Mouse (Mus musculus): Measurements from ENCODE around the gene Hk1. TPM values are rescaled to one million over a fixed set of nuclear protein-coding genes. Genes with fewer than 3 reads are reported as not detected.

The Hk1 gene
- polyA plus RNA-seq, 1 experiment from 2014 or later = 28.2 TPM

DNA sequence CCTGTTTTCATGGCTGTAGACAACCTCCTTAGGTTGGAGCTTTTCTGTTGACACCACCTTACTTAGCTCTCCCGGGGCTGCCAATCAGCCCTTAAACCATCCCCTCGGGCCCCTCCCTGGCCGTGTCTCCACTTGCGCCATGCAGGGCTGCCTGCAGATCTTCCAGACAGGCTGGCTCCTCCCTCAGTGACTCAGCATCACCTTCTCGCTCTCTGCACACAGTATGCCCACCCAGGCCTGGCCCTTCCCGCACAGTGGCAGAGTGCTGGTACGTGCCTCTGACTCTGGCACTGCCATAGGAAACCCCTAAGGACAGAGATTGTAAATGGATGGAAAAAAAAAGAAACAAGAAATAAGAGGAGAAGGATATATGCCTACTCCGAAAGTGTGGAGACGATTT, 96.9 kb downstream of the Hk1 start:
- no peak overlapping the region for H3K27ac ChIP-seq (ENCODE audit: low read depth, low read length)
- H3K4me1 ChIP-seq (replicated peaks; ENCODE audit: control insufficient read depth, insufficient read depth, low read length) = no peaks in the 10 kb centered on the region
- ATAC-seq (replicated peaks; ENCODE audit: low FRiP score) (no peak), DNase-seq (ENCODE audit: low spot score) (no peak)
- no peak overlapping the region for H3K9ac ChIP-seq (ENCODE audit: low read length)
- H3K4me2 ChIP-seq (ENCODE audit: low read depth, low read length, severe bottlenecking) = no peak overlapping the region
- H3K36me3 ChIP-seq (ENCODE audit: control insufficient read depth, insufficient read depth, low read length) = no peaks in the 10 kb centered on the region; the same call in 1 of the 2 replicates
- no peak overlapping the region for H3K4me3 ChIP-seq (ENCODE audit: low read depth, low read length)
- no peaks in the 10 kb centered on the region for H3K27me3 ChIP-seq (ENCODE audit: control insufficient read depth, insufficient read depth, low read length)
- H3K9me3 ChIP-seq (ENCODE audit: control insufficient read depth, low read length) = no peaks in the 10 kb centered on the region
- WGBS = 52% methylated on average over 9 of the region's 9 CpGs

DNA sequence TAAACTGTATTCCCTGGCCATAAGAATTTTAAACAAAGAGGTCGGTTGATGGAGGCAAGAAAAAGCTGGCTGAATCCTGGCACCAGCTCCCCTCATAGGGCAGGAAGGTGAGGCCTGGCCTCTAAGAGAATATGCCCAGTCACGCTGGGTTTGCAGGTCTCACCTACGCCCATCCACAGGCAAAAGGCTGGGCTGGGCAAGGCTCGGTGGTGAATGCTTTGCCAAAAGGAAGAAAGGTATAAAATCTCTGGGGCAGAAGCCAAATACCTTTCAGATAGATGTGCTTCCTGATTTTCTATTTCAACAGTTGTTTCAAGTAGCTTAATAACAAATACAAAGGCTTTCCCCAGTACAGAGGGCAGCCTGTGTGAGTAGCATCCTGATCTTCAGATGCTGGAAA, 100.0 kb downstream of the Hk1 start:
- Histone ChIP-seq H3K9ac (ENCODE audit: low read length) (no peak overlapping the region), H3K4me3 (ENCODE audit: low read depth, low read length) (no peak overlapping the region), H3K4me2 (ENCODE audit: low read depth, low read length, severe bottlenecking) (no peak overlapping the region), H3K27ac (ENCODE audit: low read depth, low read length) (no peak overlapping the region), H3K9me3 (ENCODE audit: control insufficient read depth, low read length) (no peaks in the 10 kb centered on the region), H3K4me1 (replicated peaks; ENCODE audit: control insufficient read depth, insufficient read depth, low read length) (no peaks in the 10 kb centered on the region), H3K36me3 (ENCODE audit: control insufficient read depth, insufficient read depth, low read length) (no peaks in the 10 kb centered on the region; the same call in 1 of the 2 replicates), H3K27me3 (ENCODE audit: control insufficient read depth, insufficient read depth, low read length) (no peaks in the 10 kb centered on the region)
- DNase-seq (ENCODE audit: low spot score) (no peak), ATAC-seq (replicated peaks; ENCODE audit: low FRiP score) (no peak)
- WGBS = 86% methylated on average over 4 of the region's 4 CpGs

DNA sequence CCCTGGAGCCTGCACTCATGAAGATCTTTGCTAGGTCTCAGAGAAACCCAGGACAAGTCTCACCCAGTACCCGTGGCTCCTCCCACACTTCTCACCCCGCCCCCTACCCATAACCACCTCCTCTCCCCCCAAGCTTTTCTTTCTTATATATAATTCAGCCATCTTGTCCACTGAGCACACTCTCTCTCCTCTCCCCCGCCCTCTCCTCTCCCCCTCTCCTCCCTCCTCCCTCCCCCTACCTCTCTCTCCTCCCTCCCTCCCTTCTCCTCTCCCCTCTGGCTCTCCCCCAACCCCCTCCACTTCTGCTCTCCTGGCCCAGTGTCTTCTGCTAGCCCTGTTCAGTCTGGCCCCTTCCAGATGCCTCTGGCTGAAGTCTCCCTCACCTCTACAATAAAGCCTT, 100.6 kb downstream of the Hk1 start:
- 60% methylated on average over 3 of the region's 3 CpGs for WGBS
- Histone ChIP-seq H3K27ac (ENCODE audit: low read depth, low read length) (no peak overlapping the region), H3K4me3 (ENCODE audit: low read depth, low read length) (no peak overlapping the region), H3K4me2 (ENCODE audit: low read depth, low read length, severe bottlenecking) (no peak overlapping the region), H3K27me3 (ENCODE audit: control insufficient read depth, insufficient read depth, low read length) (no peaks in the 10 kb centered on the region), H3K4me1 (replicated peaks; ENCODE audit: control insufficient read depth, insufficient read depth, low read length) (no peaks in the 10 kb centered on the region), H3K9ac (ENCODE audit: low read length) (no peak overlapping the region), H3K9me3 (ENCODE audit: control insufficient read depth, low read length) (no peaks in the 10 kb centered on the region), H3K36me3 (ENCODE audit: control insufficient read depth, insufficient read depth, low read length) (no peaks in the 10 kb centered on the region; the same call in 1 of the 2 replicates)
- ATAC-seq (replicated peaks; ENCODE audit: low FRiP score) (no peak), DNase-seq (ENCODE audit: low spot score) (no peak)

DNA sequence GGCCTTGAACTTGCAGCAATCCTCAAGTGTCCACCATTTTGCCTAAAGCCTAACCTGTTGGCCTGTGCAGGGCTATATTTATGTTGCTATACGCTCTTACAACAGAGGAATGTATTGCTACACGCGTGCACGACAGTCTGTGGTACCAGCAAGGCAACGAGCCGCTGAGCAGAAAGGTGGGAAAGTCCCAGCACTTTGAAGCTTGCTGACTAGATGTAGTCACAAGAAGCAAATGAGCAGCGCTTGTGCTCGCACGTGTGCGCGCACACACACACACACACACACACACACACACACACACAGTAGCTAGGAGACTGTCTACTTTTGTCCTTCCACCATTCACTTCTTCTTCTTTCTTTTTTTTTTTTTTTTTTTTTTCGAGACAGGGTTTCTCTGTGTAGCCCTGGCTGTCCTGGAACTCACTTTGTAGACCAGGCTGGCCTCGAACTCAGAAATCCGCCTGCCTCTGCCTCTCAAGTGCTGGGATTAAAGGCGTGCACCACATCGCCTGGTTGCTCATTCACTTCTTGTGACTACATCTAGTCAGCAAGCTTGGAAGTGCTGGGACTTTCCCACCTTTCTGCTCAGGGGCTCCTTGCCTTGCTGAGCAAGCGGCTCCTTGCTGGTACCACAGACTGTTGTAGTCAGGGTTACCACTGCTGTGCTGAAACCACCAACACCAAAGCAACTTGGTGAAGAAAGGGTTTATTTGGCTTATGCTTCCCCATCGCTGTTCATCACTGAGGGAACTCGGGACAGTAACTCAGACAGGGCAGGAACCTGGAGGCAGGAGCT, 102.0 kb downstream of the Hk1 start:
- 92% methylated on average over 18 of the region's 19 CpGs for WGBS
- DNase-seq (ENCODE audit: low spot score) = no peak
- H3K4me3 ChIP-seq (ENCODE audit: low read depth, low read length) = no peak overlapping the region
- H3K4me2 ChIP-seq (ENCODE audit: low read depth, low read length, severe bottlenecking) = no peak overlapping the region
- no peaks in the 10 kb centered on the region for H3K9me3 ChIP-seq (ENCODE audit: control insufficient read depth, low read length)
- no peak for ATAC-seq (replicated peaks; ENCODE audit: low FRiP score)
- no peaks in the 10 kb centered on the region; the same call in 1 of the 2 replicates for H3K36me3 ChIP-seq (ENCODE audit: control insufficient read depth, insufficient read depth, low read length)
- H3K27ac ChIP-seq (ENCODE audit: low read depth, low read length) = no peak overlapping the region
- H3K27me3 ChIP-seq (ENCODE audit: control insufficient read depth, insufficient read depth, low read length) = no peaks in the 10 kb centered on the region
- no peak overlapping the region for H3K9ac ChIP-seq (ENCODE audit: low read length)
- H3K4me1 ChIP-seq (replicated peaks; ENCODE audit: control insufficient read depth, insufficient read depth, low read length) = no peaks in the 10 kb centered on the region

DNA sequence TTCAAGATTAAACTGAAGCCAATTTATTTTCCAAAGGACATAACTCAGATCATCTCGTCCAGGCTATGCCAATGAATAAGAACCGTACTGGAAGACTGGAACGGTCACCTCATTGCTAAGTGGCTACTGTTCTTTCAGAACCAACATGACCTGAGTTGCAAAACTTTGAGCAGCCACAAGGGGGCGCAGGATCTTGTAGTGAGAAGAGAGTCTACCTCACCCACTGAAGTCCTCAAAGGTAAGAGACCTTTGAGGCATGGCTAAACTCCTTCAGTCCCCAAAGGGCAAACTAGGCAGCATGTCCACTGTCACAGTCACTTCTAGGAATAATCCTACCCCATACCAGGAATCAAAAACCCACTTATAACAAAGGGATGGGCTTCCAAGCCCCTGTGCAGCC, 104.5 kb downstream of the Hk1 start:
- whole genome bisulfite sequencing = 38% methylated on average over 4 of the region's 4 CpGs
- Histone ChIP-seq H3K9ac (ENCODE audit: low read length) (no peak overlapping the region), H3K27me3 (ENCODE audit: control insufficient read depth, insufficient read depth, low read length) (no peaks in the 10 kb centered on the region), H3K9me3 (ENCODE audit: control insufficient read depth, low read length) (no peaks in the 10 kb centered on the region), H3K4me2 (ENCODE audit: low read depth, low read length, severe bottlenecking) (no peak overlapping the region), H3K36me3 (ENCODE audit: control insufficient read depth, insufficient read depth, low read length) (no peaks in the 10 kb centered on the region), H3K27ac (ENCODE audit: low read depth, low read length) (no peak overlapping the region), H3K4me1 (replicated peaks; ENCODE audit: control insufficient read depth, insufficient read depth, low read length) (no peaks in the 10 kb centered on the region), H3K4me3 (ENCODE audit: low read depth, low read length) (no peak overlapping the region)
- no peak for ATAC-seq (replicated peaks; ENCODE audit: low FRiP score)
- DNase-seq (ENCODE audit: low spot score) = peak; percentile 87

DNA sequence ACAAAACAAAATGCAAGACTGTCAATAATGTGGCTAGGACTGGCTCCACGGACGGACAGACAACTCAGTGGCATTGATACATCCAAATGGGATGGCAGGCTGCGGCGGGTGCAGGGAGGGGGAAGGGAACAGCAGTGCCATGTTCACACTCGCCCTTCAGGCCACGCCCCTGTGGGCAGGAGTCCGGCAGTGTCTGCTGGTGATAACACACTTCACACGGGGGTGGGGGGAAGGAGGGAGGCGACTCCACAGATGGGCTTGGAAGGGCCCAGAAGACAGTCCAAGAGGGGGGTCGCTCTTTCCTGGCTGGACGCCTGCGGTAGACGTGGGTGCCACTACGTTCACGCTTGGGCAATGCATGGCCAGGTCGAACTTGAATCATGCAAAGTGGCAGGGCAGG, 110.4 kb downstream of the Hk1 start:
- 88% methylated on average over 16 of the region's 16 CpGs for WGBS
- H3K4me1 ChIP-seq (replicated peaks; ENCODE audit: control insufficient read depth, insufficient read depth, low read length) = no peaks in the 10 kb centered on the region
- no peak overlapping the region for H3K4me3 ChIP-seq (ENCODE audit: low read depth, low read length)
- H3K4me2 ChIP-seq (ENCODE audit: low read depth, low read length, severe bottlenecking) = no peak overlapping the region
- no peak overlapping the region for H3K27ac ChIP-seq (ENCODE audit: low read depth, low read length)
- ATAC-seq (replicated peaks; ENCODE audit: low FRiP score) = no peak
- no peaks in the 10 kb centered on the region for H3K36me3 ChIP-seq (ENCODE audit: control insufficient read depth, insufficient read depth, low read length)
- DNase-seq (ENCODE audit: low spot score) = no peak
- H3K27me3 ChIP-seq (ENCODE audit: control insufficient read depth, insufficient read depth, low read length) = no peaks in the 10 kb centered on the region
- no peaks in the 10 kb centered on the region for H3K9me3 ChIP-seq (ENCODE audit: control insufficient read depth, low read length)
- H3K9ac ChIP-seq (ENCODE audit: low read length) = no peak overlapping the region

DNA sequence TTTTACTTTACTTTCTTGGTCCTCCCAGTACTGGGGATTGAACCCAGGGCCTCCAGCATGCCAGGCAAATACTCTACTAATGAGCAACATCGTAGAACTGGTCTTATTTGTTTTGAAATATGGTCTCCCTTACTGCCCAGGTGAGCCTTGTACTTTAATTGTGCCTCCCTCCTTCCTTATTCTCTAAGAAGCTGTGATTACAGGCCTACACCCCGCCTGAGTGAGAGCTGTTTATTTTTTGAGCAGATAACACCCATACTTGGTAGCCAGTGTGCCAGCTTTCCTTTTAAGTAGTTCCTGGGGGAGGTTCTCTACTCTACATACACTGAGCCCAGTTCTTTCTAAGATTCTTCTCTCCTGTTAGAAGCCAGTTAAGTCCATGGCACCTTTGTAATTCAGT, 115.4 kb downstream of the Hk1 start:
- H3K4me2 ChIP-seq (ENCODE audit: low read depth, low read length, severe bottlenecking) = no peak overlapping the region
- H3K9me3 ChIP-seq (ENCODE audit: control insufficient read depth, low read length) = no peaks in the 10 kb centered on the region
- WGBS = 78% methylated on average over 2 of the region's 2 CpGs
- no peak overlapping the region for H3K4me3 ChIP-seq (ENCODE audit: low read depth, low read length)
- no peaks in the 10 kb centered on the region for H3K27me3 ChIP-seq (ENCODE audit: control insufficient read depth, insufficient read depth, low read length)
- no peak for ATAC-seq (replicated peaks; ENCODE audit: low FRiP score)
- no peak overlapping the region for H3K9ac ChIP-seq (ENCODE audit: low read length)
- no peak for DNase-seq (ENCODE audit: low spot score)
- no peaks in the 10 kb centered on the region for H3K4me1 ChIP-seq (replicated peaks; ENCODE audit: control insufficient read depth, insufficient read depth, low read length)
- H3K27ac ChIP-seq (ENCODE audit: low read depth, low read length) = no peak overlapping the region
- H3K36me3 ChIP-seq (ENCODE audit: control insufficient read depth, insufficient read depth, low read length) = no peaks in the 10 kb centered on the region

DNA sequence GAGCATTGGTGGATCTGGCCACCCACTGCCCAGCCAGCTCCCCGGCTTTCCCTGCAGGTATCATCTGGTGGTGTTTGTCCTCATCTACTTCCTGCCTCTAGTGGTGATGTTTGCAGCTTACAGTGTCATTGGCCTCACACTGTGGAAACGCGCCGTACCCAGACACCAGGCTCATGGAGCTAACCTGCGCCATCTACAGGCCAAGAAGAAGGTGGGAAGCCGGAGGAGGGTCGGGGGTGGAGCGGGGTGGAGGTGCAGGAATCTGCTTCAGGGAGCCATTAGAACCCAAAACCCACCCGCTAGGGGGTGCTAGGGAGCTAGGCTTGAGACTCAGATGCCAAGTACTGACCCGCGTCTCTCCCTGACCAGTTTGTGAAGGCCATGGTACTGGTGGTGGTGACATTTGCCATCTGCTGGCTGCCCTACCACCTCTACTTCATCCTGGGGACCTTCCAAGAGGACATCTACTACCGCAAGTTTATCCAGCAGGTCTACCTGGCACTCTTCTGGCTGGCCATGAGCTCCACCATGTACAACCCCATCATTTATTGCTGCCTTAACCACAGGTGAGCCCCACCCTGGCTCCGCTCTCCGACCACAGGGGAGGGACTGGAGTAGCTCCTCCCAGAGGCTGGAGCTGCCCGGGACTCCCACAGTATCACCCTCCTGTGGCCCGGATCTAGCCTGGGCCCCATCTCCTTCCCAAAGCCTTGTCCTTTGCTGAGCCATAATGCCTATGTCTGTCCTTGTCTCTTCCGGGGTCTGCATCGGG, 118.4 kb downstream of the Hk1 start:
- DNase-seq (ENCODE audit: low spot score) (peak; percentile 93), ATAC-seq (replicated peaks; ENCODE audit: low FRiP score) (peak; percentile 89)
- H3K27ac ChIP-seq (ENCODE audit: low read depth, low read length) = no peak overlapping the region
- H3K9me3 ChIP-seq (ENCODE audit: control insufficient read depth, low read length) = no peaks in the 10 kb centered on the region
- H3K36me3 ChIP-seq (ENCODE audit: control insufficient read depth, insufficient read depth, low read length) = no peaks in the 10 kb centered on the region
- no peaks in the 10 kb centered on the region for H3K27me3 ChIP-seq (ENCODE audit: control insufficient read depth, insufficient read depth, low read length)
- WGBS = 19% methylated on average over 18 of the region's 18 CpGs
- H3K4me1 ChIP-seq (replicated peaks; ENCODE audit: control insufficient read depth, insufficient read depth, low read length) = no peaks in the 10 kb centered on the region
- no peak overlapping the region for H3K4me3 ChIP-seq (ENCODE audit: low read depth, low read length)
- no peak overlapping the region for H3K4me2 ChIP-seq (ENCODE audit: low read depth, low read length, severe bottlenecking)
- H3K9ac ChIP-seq (ENCODE audit: low read length) = no peak overlapping the region

Measured in forebrain, embryonic 11.5 days (tissue).